13 mouse cellular contexts compared by ENCODE assay signal in the genomic region with DNA sequence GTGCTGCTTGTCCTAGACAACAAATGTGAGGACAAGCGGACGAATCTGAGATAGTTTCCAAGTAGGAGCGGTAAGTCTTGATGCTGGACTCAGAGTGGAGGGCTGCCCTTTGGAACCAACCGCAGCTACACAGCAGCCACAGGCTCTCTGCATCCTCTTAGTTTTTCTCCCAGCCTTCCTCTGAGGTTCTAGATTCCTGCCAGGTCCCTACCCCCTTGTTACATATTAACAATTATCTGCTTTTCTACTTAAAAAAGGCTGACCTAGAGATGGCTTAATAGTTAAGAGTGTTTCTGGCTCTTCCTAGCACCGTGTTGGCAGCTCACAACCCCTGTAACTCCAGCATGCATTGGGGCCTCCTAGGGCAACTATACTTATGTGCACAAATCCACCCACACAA. TPM values are rescaled to one million over a fixed set of nuclear protein-coding genes. Genes with fewer than 3 reads are reported as not detected.
"Had no signal": no experiment of that assay in that cellular context is flagged by ENCODE, and none has a peak within 500 bp of the region (broad histone marks: within the 10 kb centered on the region; RNA-seq: fewer than 3 reads in every experiment).

No protein-coding gene starts in this region.

- H3K27me3 ChIP-seq: liver, embryonic 13.5 days; midbrain, embryonic 13.5 days had no signal

- DNase-seq: liver, embryonic 13.5 days; lung, adult 2 months; lung, postnatal 36 days; right cerebral cortex, adult 18-20 months; thymus, postnatal 4 days had no signal

- H3K27ac ChIP-seq: kidney, postnatal 0 days; left cerebral cortex, adult 2 months; midbrain, embryonic 13.5 days; stomach, postnatal 0 days had no signal

- H3K4me2 ChIP-seq: liver, embryonic 13.5 days; midbrain, embryonic 13.5 days had no signal

- ATAC-seq: hindbrain, embryonic 16.5 days; inflammation-experienced regulatory T-cells, adult 6 months; lung, postnatal 0 days; midbrain, embryonic 13.5 days had no signal

- H3K36me3 ChIP-seq: liver, embryonic 13.5 days; midbrain, embryonic 13.5 days had no signal

- H3K9me3 ChIP-seq: liver, embryonic 13.5 days; midbrain, embryonic 13.5 days had no signal

- H3K4me3 ChIP-seq: left cerebral cortex, adult 2 months; liver, embryonic 13.5 days; midbrain, embryonic 13.5 days had no signal

- H3K9ac ChIP-seq: liver, embryonic 13.5 days; midbrain, embryonic 13.5 days had no signal

RNA-seq across cellular contexts. Expression of a gene that starts 57.9 kb away (rescaled TPM):
- polyA plus RNA-seq: inflammation-experienced regulatory T-cells, adult 6 months; kidney, postnatal 0 days; limb, embryonic 11.5 days; liver, embryonic 13.5 days had no signal
